Mouse (Mus musculus): ENCODE data around the gene Keap1. TPM values are rescaled to one million over a fixed set of nuclear protein-coding genes. Genes with fewer than 3 reads are reported as not detected.

The Keap1 gene
- polyA plus RNA-seq, 1 experiment from 2014 or later = 60.4 TPM

GRCm38 (mm10) chr9:21183905-21184413 is 55.2 kb downstream of the Keap1 start:
- Histone ChIP-seq H3K4me1 (replicated peaks; ENCODE audit: control insufficient read depth, insufficient read depth, low read length) (peaks cover 14% of the 10 kb centered on the region), H3K9ac (ENCODE audit: low read length) (peak overlapping the region; percentile 59), H3K27me3 (ENCODE audit: control insufficient read depth, insufficient read depth, low read depth, low read length) (no peaks in the 10 kb centered on the region), H3K4me3 (ENCODE audit: low read length) (peak overlapping the region; percentile 50), H3K27ac (ENCODE audit: low read length) (no peak overlapping the region), H3K9me3 (ENCODE audit: control insufficient read depth, low read length) (no peaks in the 10 kb centered on the region), H3K4me2 (ENCODE audit: low read depth, low read length) (peak overlapping the region; percentile 57), H3K36me3 (ENCODE audit: control insufficient read depth, insufficient read depth, low read length) (no peaks in the 10 kb centered on the region)
- 6% methylated on average over 34 of the region's 34 CpGs for WGBS
- peak; percentile 73 for ATAC-seq (ENCODE audit: low read depth)

DNA sequence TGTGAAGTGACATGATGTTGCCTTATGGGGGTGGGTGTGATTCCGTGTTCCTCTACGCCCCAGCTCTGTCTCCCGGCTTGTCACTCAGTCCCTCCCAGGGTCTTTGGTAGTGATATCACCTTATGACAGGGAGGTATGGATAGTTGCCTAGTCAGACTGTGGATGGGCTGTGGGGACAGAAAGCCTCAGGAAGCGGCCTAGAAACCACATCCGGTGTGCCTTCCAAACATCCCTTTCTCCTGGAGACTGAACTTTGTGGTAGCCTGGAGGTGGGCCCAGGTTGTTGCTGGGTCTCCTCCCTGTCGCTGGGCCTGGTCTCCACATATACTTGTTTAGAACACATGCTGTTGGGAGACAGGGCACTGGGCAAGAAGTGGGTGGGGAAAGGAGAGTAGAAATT is 55.7 kb downstream of the Keap1 start:
- WGBS = 81% methylated on average over 6 of the region's 6 CpGs
- no peak for ATAC-seq (ENCODE audit: low read depth)
- peak overlapping the region; percentile 57 for H3K4me2 ChIP-seq (ENCODE audit: low read depth, low read length)
- H3K27ac ChIP-seq (ENCODE audit: low read length) = no peak overlapping the region
- H3K9ac ChIP-seq (ENCODE audit: low read length) = no peak overlapping the region
- H3K27me3 ChIP-seq (ENCODE audit: control insufficient read depth, insufficient read depth, low read depth, low read length) = no peaks in the 10 kb centered on the region
- peaks cover 14% of the 10 kb centered on the region for H3K4me1 ChIP-seq (replicated peaks; ENCODE audit: control insufficient read depth, insufficient read depth, low read length)
- H3K9me3 ChIP-seq (ENCODE audit: control insufficient read depth, low read length) = no peaks in the 10 kb centered on the region
- no peaks in the 10 kb centered on the region for H3K36me3 ChIP-seq (ENCODE audit: control insufficient read depth, insufficient read depth, low read length)
- H3K4me3 ChIP-seq (ENCODE audit: low read length) = no peak overlapping the region

DNA sequence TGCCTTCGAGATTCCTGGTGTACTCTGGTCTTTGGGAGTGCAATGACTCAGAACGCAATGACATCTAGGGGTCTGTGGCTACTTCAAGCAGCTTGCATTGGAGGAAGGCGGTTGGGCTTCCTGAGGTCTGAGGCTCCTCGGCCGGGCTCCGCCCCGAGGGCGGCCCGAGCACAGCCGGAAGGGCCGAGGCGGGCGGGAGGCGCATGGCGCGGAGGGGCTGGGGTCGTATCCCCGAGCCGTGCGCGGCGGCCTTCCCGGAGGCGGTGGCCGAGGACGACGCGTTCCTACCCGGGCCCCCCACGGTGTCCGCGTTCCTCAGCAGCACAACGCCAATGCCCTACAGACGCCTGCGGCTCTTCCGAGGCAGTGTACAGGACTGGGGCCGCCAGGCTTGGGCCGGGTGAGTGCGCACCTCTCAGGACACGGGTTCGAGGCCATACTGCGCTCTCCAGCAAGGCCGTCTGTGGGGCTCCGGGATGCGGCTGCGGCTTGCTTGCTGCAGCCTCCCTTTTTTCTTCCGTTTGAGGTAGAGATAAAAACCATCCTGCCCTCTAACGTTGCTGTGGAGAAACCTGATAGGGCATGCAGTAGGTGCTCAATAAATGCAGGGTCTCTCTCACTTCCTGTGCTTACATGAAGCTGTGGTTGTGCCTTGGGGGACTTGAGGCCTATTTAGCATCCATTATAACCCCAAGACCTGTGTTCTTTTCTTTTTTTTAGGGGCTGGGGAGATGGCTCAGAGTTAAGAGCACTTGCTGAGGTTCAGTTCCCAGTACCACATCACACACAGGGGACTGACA is 57.5 kb downstream of the Keap1 start:
- Histone ChIP-seq H3K27ac (ENCODE audit: low read length) (peak overlapping the region; percentile 10; the same call in 1 of the 2 replicates), H3K4me1 (replicated peaks; ENCODE audit: control insufficient read depth, insufficient read depth, low read length) (peaks cover 14% of the 10 kb centered on the region)

GRCm38 (mm10) chr9:21180841-21181240 is 58.3 kb downstream of the Keap1 start:
- Histone ChIP-seq H3K36me3 (ENCODE audit: control insufficient read depth, insufficient read depth, low read length) (no peaks in the 10 kb centered on the region), H3K9ac (ENCODE audit: low read length) (no peak overlapping the region), H3K27me3 (ENCODE audit: control insufficient read depth, insufficient read depth, low read depth, low read length) (no peaks in the 10 kb centered on the region), H3K4me3 (ENCODE audit: low read length) (no peak overlapping the region), H3K27ac (ENCODE audit: low read length) (no peak overlapping the region), H3K4me2 (ENCODE audit: low read depth, low read length) (no peak overlapping the region), H3K9me3 (ENCODE audit: control insufficient read depth, low read length) (no peaks in the 10 kb centered on the region), H3K4me1 (replicated peaks; ENCODE audit: control insufficient read depth, insufficient read depth, low read length) (peaks cover 14% of the 10 kb centered on the region)
- 70% methylated on average over 1 of the region's 1 CpGs for WGBS
- no peak for ATAC-seq (ENCODE audit: low read depth)

More for the DNA sequence above, 57.5 kb downstream of the Keap1 start:
- ATAC-seq (ENCODE audit: low read depth) = peak; percentile 72
- peak overlapping the region; percentile 73 for H3K9ac ChIP-seq (ENCODE audit: low read length)
- H3K27me3 ChIP-seq (ENCODE audit: control insufficient read depth, insufficient read depth, low read depth, low read length) = no peaks in the 10 kb centered on the region
- peak overlapping the region; percentile 57 for H3K4me3 ChIP-seq (ENCODE audit: low read length)
- H3K36me3 ChIP-seq (ENCODE audit: control insufficient read depth, insufficient read depth, low read length) = no peaks in the 10 kb centered on the region
- peak overlapping the region; percentile 69 for H3K4me2 ChIP-seq (ENCODE audit: low read depth, low read length)
- WGBS = 7% methylated on average over 48 of the region's 48 CpGs
- no peaks in the 10 kb centered on the region for H3K9me3 ChIP-seq (ENCODE audit: control insufficient read depth, low read length)

DNA sequence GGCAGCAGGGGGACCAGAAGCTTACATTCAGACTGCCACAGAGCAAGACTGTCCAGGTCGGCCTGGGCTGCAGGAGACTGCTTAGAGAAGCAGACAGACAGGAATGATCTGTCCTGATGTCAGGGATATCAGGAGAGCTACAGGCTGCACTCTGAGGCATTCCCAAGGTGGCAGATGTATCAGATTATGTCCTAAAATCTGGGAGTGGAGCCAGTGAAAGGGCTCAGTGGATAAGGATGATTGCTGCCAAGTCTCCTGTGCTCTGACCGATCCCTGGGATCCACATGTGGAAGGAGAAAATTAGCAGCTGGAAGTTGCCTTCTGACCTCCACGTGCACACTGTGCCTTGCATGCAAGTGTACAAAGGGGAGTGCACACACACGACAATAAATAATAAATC is 58.8 kb downstream of the Keap1 start:
- 44% methylated on average over 4 of the region's 4 CpGs for WGBS
- no peak overlapping the region for H3K4me3 ChIP-seq (ENCODE audit: low read length)
- H3K27ac ChIP-seq (ENCODE audit: low read length) = no peak overlapping the region
- H3K9me3 ChIP-seq (ENCODE audit: control insufficient read depth, low read length) = no peaks in the 10 kb centered on the region
- no peak overlapping the region for H3K9ac ChIP-seq (ENCODE audit: low read length)
- no peak overlapping the region for H3K4me2 ChIP-seq (ENCODE audit: low read depth, low read length)
- peaks cover 14% of the 10 kb centered on the region for H3K4me1 ChIP-seq (replicated peaks; ENCODE audit: control insufficient read depth, insufficient read depth, low read length)
- no peak for ATAC-seq (ENCODE audit: low read depth)
- no peaks in the 10 kb centered on the region for H3K27me3 ChIP-seq (ENCODE audit: control insufficient read depth, insufficient read depth, low read depth, low read length)
- no peaks in the 10 kb centered on the region for H3K36me3 ChIP-seq (ENCODE audit: control insufficient read depth, insufficient read depth, low read length)

Other genes with a start within 250 kb of the Keap1 start
- gene Mrpl4, start 236.6 kb downstream of the Keap1 start, polyA plus RNA-seq (2015; fragmentation: Nextera tagmentation; extraction: Ambion mirVana) = 156 TPM in 2 replicates
- 76.2 and 93.0 TPM in 2 replicates for gene Icam1, start 223.4 kb downstream of the Keap1 start, polyA plus RNA-seq (2015; fragmentation: Nextera tagmentation; extraction: Ambion mirVana)
- gene Icam4, start 210.0 kb downstream of the Keap1 start, polyA plus RNA-seq (2015; fragmentation: Nextera tagmentation; extraction: Ambion mirVana) = 2.2 and 4.2 TPM in 2 replicates
- 0.24 and 0.33 TPM in 2 replicates for gene Icam5, start 207.3 kb downstream of the Keap1 start, polyA plus RNA-seq (2015; fragmentation: Nextera tagmentation; extraction: Ambion mirVana)
- 1.1 and 1.2 TPM in 2 replicates for gene Zglp1, start 172.3 kb downstream of the Keap1 start, polyA plus RNA-seq (2015; fragmentation: Nextera tagmentation; extraction: Ambion mirVana)
- 0.09 and 0.49 TPM in 2 replicates for gene Gm49373, start 166.3 kb downstream of the Keap1 start, polyA plus RNA-seq (2015; fragmentation: Nextera tagmentation; extraction: Ambion mirVana)
- 44.1 and 46.5 TPM in 2 replicates for gene Fdx1l, start 165.7 kb downstream of the Keap1 start, polyA plus RNA-seq (2015; fragmentation: Nextera tagmentation; extraction: Ambion mirVana)
- 1.2 and 3.3 TPM in 2 replicates for gene Gm38431, start 147.4 kb downstream of the Keap1 start, polyA plus RNA-seq (2015; fragmentation: Nextera tagmentation; extraction: Ambion mirVana)
- gene Raver1, start 147.4 kb downstream of the Keap1 start, polyA plus RNA-seq (2015; fragmentation: Nextera tagmentation; extraction: Ambion mirVana) = 56.8 and 69.1 TPM in 2 replicates
- gene Tyk2, start 108.1 kb downstream of the Keap1 start, polyA plus RNA-seq (2015; fragmentation: Nextera tagmentation; extraction: Ambion mirVana) = 16.9 and 18.1 TPM in 2 replicates
- gene Cdc37, start 89.4 kb downstream of the Keap1 start, polyA plus RNA-seq (2015; fragmentation: Nextera tagmentation; extraction: Ambion mirVana) = 265 and 301 TPM in 2 replicates
- 9.7 and 11.0 TPM in 2 replicates for gene Pde4a, start 73.6 kb downstream of the Keap1 start, polyA plus RNA-seq (2015; fragmentation: Nextera tagmentation; extraction: Ambion mirVana)
- gene S1pr5, start 9.1 kb upstream of the Keap1 start, polyA plus RNA-seq (2015; fragmentation: Nextera tagmentation; extraction: Ambion mirVana) = 0.11 and 0.21 TPM in 2 replicates
- gene Atg4d, start 25.9 kb upstream of the Keap1 start, polyA plus RNA-seq (2015; fragmentation: Nextera tagmentation; extraction: Ambion mirVana) = 39.9 and 42.3 TPM in 2 replicates
- 15.8 and 16.7 TPM in 2 replicates for gene Kri1, start 48.6 kb upstream of the Keap1 start, polyA plus RNA-seq (2015; fragmentation: Nextera tagmentation; extraction: Ambion mirVana)
- gene Cdkn2d, start 52.0 kb upstream of the Keap1 start, polyA plus RNA-seq (2015; fragmentation: Nextera tagmentation; extraction: Ambion mirVana) = 57.7 TPM in 2 replicates
- 50.0 and 53.2 TPM in 2 replicates for gene Ap1m2, start 73.0 kb upstream of the Keap1 start, polyA plus RNA-seq (2015; fragmentation: Nextera tagmentation; extraction: Ambion mirVana)
- gene Slc44a2, start 81.3 kb upstream of the Keap1 start, polyA plus RNA-seq (2015; fragmentation: Nextera tagmentation; extraction: Ambion mirVana) = 178 and 186 TPM in 2 replicates
- gene Ilf3, start 128.5 kb upstream of the Keap1 start, polyA plus RNA-seq (2015; fragmentation: Nextera tagmentation; extraction: Ambion mirVana) = 160 and 168 TPM in 2 replicates
- gene Qtrt1, start 172.5 kb upstream of the Keap1 start, polyA plus RNA-seq (2015; fragmentation: Nextera tagmentation; extraction: Ambion mirVana) = 37.3 and 37.5 TPM in 2 replicates
- gene Dnm2, start 185.5 kb upstream of the Keap1 start, polyA plus RNA-seq (2015; fragmentation: Nextera tagmentation; extraction: Ambion mirVana) = 77.5 and 78.2 TPM in 2 replicates

All from lung, embryonic 16.5 days (tissue).